Mouse (Mus musculus) kidney, adult 2 months (tissue): ENCODE results near the gene Dnah5.

Experiments used
- CTCF ChIP-seq: fragments of 200-500 bp; conservative IDR thresholded peaks from 2 replicates; pipeline ENCODE4 v1.5.1; 2011; ENCODE audit warnings: low read depth, mild to moderate bottlenecking, control low read depth, low read length, moderate library complexity, mixed read lengths; ENCODE audit not compliant: insufficient read depth, insufficient read length
- POLR2A ChIP-seq: fragments of 200-500 bp; IDR thresholded peaks from one replicate; pipeline ENCODE4 v1.6.1; 2011; ENCODE audit warnings: low read depth, low read length, control low read depth

DNA sequence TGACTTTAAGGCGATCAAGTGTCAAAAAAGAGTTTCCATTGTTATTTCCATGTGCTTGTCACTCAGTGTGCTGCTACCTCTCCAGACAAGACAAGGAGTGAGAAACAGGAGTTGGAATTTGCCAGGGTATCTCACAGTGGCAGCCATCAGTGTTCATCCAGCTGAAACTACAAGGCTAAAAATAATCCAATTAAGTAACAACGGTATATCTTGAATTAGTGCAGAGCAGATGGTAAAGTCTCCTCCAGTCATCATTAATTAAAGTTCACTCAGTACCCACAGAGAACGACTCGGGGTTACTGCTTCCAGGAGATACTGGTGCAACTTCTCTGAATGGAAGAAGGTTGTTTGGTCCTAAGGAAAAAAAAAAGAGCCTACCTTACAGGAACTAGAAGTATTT is 311.6 kb downstream of the Dnah5 start:
- TF ChIP-seq CTCF (no peak), POLR2A (no peak)
